Mouse (Mus musculus) G1E (cell line): Measurements from ENCODE around the gene Fxyd6. TPM values are rescaled to one million over a fixed set of nuclear protein-coding genes. Genes with fewer than 3 reads are reported as not detected.
A peak's percentile ranks its signal among the peaks of the same experiment; 100 is the strongest.

ENCODE experiments used
- ATAC-seq: 2 replicates; pipeline ENCODE4 v1.8.0; 2016; ENCODE audit warnings: mild to moderate bottlenecking; ENCODE audit not compliant: insufficient number of reproducible peaks, poor library complexity, low FRiP score, severe bottlenecking; ENCODE audit errors: extremely low read depth
- DNase-seq: peaks from one replicate; pipeline ENCODE4 v3.0.0; 2012; ENCODE audit warnings: low spot score
- H3K27me3 ChIP-seq: 2 replicates; pipeline ENCODE4 v1.6.1; 2012; ENCODE audit warnings: mild to moderate bottlenecking, low read length, inconsistent platforms; ENCODE audit not compliant: insufficient read depth
- H3K36me3 ChIP-seq: replicated peaks from 2 replicates; pipeline ENCODE3; 2012; ENCODE audit warnings: mild to moderate bottlenecking, inconsistent platforms
- H3K4me1 ChIP-seq: 2 replicates; pipeline ENCODE4 v1.6.1; 2012; ENCODE audit warnings: low read depth, low read length, inconsistent platforms, mixed read lengths; ENCODE audit not compliant: insufficient read depth
- H3K4me3 ChIP-seq: 2 replicates; pipeline ENCODE4 v1.5.1; 2012; ENCODE audit warnings: low read depth, mild to moderate bottlenecking, inconsistent platforms, low read length, moderate library complexity, mixed read lengths
- H3K9me3 ChIP-seq: replicated peaks from 2 replicates; pipeline ENCODE4 v1.6.1; 2012; ENCODE audit warnings: inconsistent platforms
- CTCF ChIP-seq: IDR thresholded peaks from 2 replicates; pipeline ENCODE4 v1.5.1; 2012; ENCODE audit warnings: low read depth, low read length, inconsistent platforms, mixed read lengths
- GATA1 ChIP-seq: IDR thresholded peaks from 2 replicates; pipeline ENCODE4 v1.6.1; 2012; ENCODE audit warnings: borderline replicate concordance, low read length, inconsistent platforms, mixed read lengths
- GATA2 ChIP-seq: IDR thresholded peaks from 2 replicates; pipeline ENCODE4 v1.6.1; 2012; ENCODE audit warnings: low read depth, low read length, inconsistent platforms, borderline replicate concordance
- POLR2AphosphoS5 ChIP-seq: IDR thresholded peaks from 2 replicates; pipeline ENCODE4 v1.6.1; 2012; ENCODE audit warnings: low read depth, low read length, inconsistent platforms; ENCODE audit not compliant: insufficient replicate concordance
- TAL1 ChIP-seq: conservative IDR thresholded peaks from 2 replicates; pipeline ENCODE4 v1.6.1; 2012; ENCODE audit warnings: low read depth, low read length, inconsistent platforms, mixed read lengths
- polyA plus RNA-seq: library from polyadenylated mRNA; stranded (reverse); fragments of >175 nt; gene quantifications from 2 replicates; pipeline ENCODE4 v1.2.3, GENCODE M21; 2012
- total RNA-seq, 2 experiments: library from RNA; stranded (forward) in 1 of 2; stranded (reverse) in 1 of 2; fragments of 200-1000 nt in 1 of 2; fragments of >200 nt in 1 of 2; fragmentation: Nextera tagmentation in 1 of 2; gene quantifications; 2 replicates each; pipeline ENCODE4 v1.2.3; 2014 to 2017

The Fxyd6 gene
- total and polyA plus RNA-seq, 3 experiments = 0.16 TPM; not detected in 2

- Histone ChIP-seq H3K4me3 (no peak overlapping the region), H3K27me3 (peaks cover 3% of the 10 kb centered on the region; the same call in 1 of the 2 replicates), H3K4me1 (peaks cover 6% of the 10 kb centered on the region), H3K36me3 (no peaks in the 10 kb centered on the region), H3K9me3 (no peaks in the 10 kb centered on the region)
- DNase-seq (peak; percentile 63), ATAC-seq (no peak)
- TF ChIP-seq CTCF = peak; percentile 83
- no peak for TF ChIP-seq POLR2AphosphoS5
Measured at GRCm38 (mm10) chr9:45412287-45412686, 42.3 kb downstream of the Fxyd6 start.

GRCm38 (mm10) chr9:45412700-45413477 lies 42.9 kb downstream of the Fxyd6 start:
- Histone ChIP-seq H3K9me3 (no peaks in the 10 kb centered on the region), H3K27me3 (peaks cover 3% of the 10 kb centered on the region; the same call in 1 of the 2 replicates), H3K4me1 (peaks cover 6% of the 10 kb centered on the region), H3K4me3 (no peak overlapping the region), H3K36me3 (no peaks in the 10 kb centered on the region)
- TF ChIP-seq TAL1 (no peak), GATA1 (no peak), POLR2AphosphoS5 (no peak), GATA2 (no peak), CTCF (no peak)
- DNase-seq = no peak
- ATAC-seq = no peak

- H3K4me3 ChIP-seq = no peak overlapping the region
- DNase-seq (no peak), ATAC-seq (no peak)
- no peaks in the 10 kb centered on the region for H3K9me3 ChIP-seq
- H3K36me3 ChIP-seq = no peaks in the 10 kb centered on the region
- TF ChIP-seq GATA2 (no peak), CTCF (peak; percentile 29)
- H3K27me3 ChIP-seq = peaks cover 7% of the 10 kb centered on the region; the same call in 1 of the 2 replicates
- peaks cover 6% of the 10 kb centered on the region for H3K4me1 ChIP-seq
Measured at GRCm38 (mm10) chr9:45413478-45414140, 43.6 kb downstream of the Fxyd6 start.

GRCm38 (mm10) chr9:45415912-45416311 lies 45.9 kb downstream of the Fxyd6 start:
- DNase-seq (no peak), ATAC-seq (no peak)
- Histone ChIP-seq H3K9me3 (no peaks in the 10 kb centered on the region), H3K27me3 (peaks cover 7% of the 10 kb centered on the region; the same call in 1 of the 2 replicates), H3K4me3 (no peak overlapping the region), H3K36me3 (no peaks in the 10 kb centered on the region), H3K4me1 (peaks cover 6% of the 10 kb centered on the region)
- TF ChIP-seq TAL1 (no peak), POLR2AphosphoS5 (no peak), GATA2 (no peak), GATA1 (no peak), CTCF (peak; percentile 73)

GRCm38 (mm10) chr9:45417245-45417644 lies 47.3 kb downstream of the Fxyd6 start:
- peak; percentile 41 for DNase-seq
- peaks cover 7% of the 10 kb centered on the region; the same call in 1 of the 2 replicates for H3K27me3 ChIP-seq
- TF ChIP-seq GATA2 (no peak), POLR2AphosphoS5 (no peak), CTCF (peak; percentile 51)
- H3K9me3 ChIP-seq = no peaks in the 10 kb centered on the region
- H3K4me1 ChIP-seq = peaks cover 6% of the 10 kb centered on the region
- ATAC-seq = 0 out of 2 replicates have a peak, but pooled peaks have one; percentile 15
- H3K36me3 ChIP-seq = no peaks in the 10 kb centered on the region
- H3K4me3 ChIP-seq = no peak overlapping the region; the same call in 1 of the 2 replicates

- ATAC-seq = no peak
- no peak for TF ChIP-seq TAL1
- TF ChIP-seq POLR2AphosphoS5 = no peak
- no peak for TF ChIP-seq GATA2
- TF ChIP-seq GATA1 = no peak
- no peak for TF ChIP-seq CTCF
- Histone ChIP-seq H3K27me3 (peaks cover 4% of the 10 kb centered on the region; the same call in 1 of the 2 replicates), H3K36me3 (no peaks in the 10 kb centered on the region), H3K4me1 (peaks cover 6% of the 10 kb centered on the region), H3K9me3 (no peaks in the 10 kb centered on the region), H3K4me3 (no peak overlapping the region)
- DNase-seq = no peak
Measured at GRCm38 (mm10) chr9:45418252-45418651, 48.3 kb downstream of the Fxyd6 start.
